In genomic region chr1:37378095-37378494, GRCm38 (mm10) we compare ENCODE assay signal across 34 mouse cellular contexts.
"Had no signal": no experiment of that assay in that cellular context is flagged by ENCODE, and none has a peak within 500 bp of the region (broad histone marks: within the 10 kb centered on the region; RNA-seq: fewer than 3 reads in every experiment).

No protein-coding gene starts in this region.

- H3K27ac ChIP-seq: heart, embryonic 10.5 days; heart, embryonic 13.5 days; heart, embryonic 15.5 days; hindbrain, embryonic 10.5 days; hindbrain, embryonic 12.5 days; hindbrain, embryonic 13.5 days; hindbrain, embryonic 14.5 days; hindbrain, embryonic 15.5 days; hindbrain, postnatal 0 days; intestine, embryonic 15.5 days; kidney, embryonic 15.5 days; kidney, postnatal 0 days; layer of hippocampus, adult 2 months had no signal

- DNase-seq: heart, postnatal 10 days; heart, postnatal 14 days; heart, postnatal 36 days; heart, postnatal 4 days; kidney, adult 11 months; kidney, adult 18-20 months; kidney, adult 2 months; kidney, adult 8-10 months; kidney, adult 9 months; kidney, postnatal 10 days; kidney, postnatal 14 days; kidney, postnatal 25 days; kidney, postnatal 36 days; kidney, postnatal 4 days; layer of hippocampus, adult 9-11 months; layer of hippocampus, postnatal 36 days had no signal

- H3K4me3 ChIP-seq: heart, embryonic 10.5 days; heart, embryonic 12.5 days; heart, embryonic 13.5 days; heart, embryonic 15.5 days; hindbrain, embryonic 10.5 days; hindbrain, embryonic 12.5 days; hindbrain, embryonic 13.5 days; hindbrain, embryonic 15.5 days; intestine, embryonic 15.5 days; kidney, embryonic 15.5 days; layer of hippocampus, adult 2 months had no signal

- ATAC-seq: hindbrain, embryonic 16.5 days; hindbrain, postnatal 0 days; inflammation-experienced regulatory T-cells, adult 6 months; intestine, embryonic 15.5 days; intestine, embryonic 16.5 days; intestine, postnatal 0 days had no signal
